Comparison of ENCODE assay signal across 12 mouse cellular contexts in the genomic region with DNA sequence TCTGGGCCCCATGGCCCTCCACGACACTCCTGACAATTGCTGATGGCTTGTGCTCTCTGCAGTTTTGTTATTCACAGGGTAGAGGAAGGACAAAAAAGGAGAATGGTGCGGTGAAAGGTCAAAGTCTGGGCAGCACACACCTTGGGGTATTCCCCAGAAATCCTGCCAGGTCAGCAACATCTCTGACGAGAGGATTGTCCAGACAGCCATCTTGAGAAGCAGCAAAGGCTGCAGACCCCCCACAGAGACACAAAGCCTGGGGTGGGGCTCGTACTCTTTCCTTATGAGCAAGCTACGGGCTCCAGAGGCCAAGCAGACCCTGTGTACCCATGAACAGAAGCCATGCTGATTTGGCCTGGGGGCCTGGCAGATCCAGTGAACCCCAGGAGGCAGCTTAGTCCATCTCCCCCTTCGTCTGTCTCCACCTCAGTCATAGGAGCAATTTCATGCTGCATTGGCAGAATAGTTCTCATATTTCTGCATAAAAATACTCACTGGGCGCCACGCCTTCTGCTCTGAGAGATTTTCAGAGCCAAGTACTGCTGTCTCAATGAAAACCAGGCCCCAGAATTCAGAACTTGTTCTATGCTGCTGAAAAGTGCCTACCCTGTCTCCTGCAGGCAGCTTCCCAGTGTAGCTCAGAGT. TPM values are rescaled to one million over a fixed set of nuclear protein-coding genes. Genes with fewer than 3 reads are reported as not detected.
DNase-seq lines count a peak whose midpoint lies in the region; ATAC-seq lines count a peak whose summit lies in the region.
"Had no signal": no experiment of that assay in that cellular context is flagged by ENCODE, and none has a peak within 500 bp of the region (broad histone marks: within the 10 kb centered on the region; RNA-seq: fewer than 3 reads in every experiment).

No protein-coding gene starts in this region.

- WGBS in forebrain, embryonic 15.5 days, result 64% methylated on average over 8 of the region's 8 CpGs
- WGBS in forebrain, embryonic 13.5 days, result 63% methylated on average over 8 of the region's 8 CpGs
- 58% methylated on average over 8 of the region's 8 CpGs for WGBS in limb, embryonic 12.5 days
- WGBS in limb, embryonic 10.5 days, result 77% methylated on average over 8 of the region's 8 CpGs
- WGBS in embryonic facial prominence, embryonic 12.5 days, result 49% methylated on average over 8 of the region's 8 CpGs
- WGBS in midbrain, embryonic 15.5 days, result 57% methylated on average over 8 of the region's 8 CpGs
- 68% methylated on average over 8 of the region's 8 CpGs for WGBS in liver, embryonic 12.5 days (ENCODE audit: insufficient replicate concordance)

- DNase-seq in limb, embryonic 10.5 days (ENCODE audit: low spot score), result no peak
- peak; percentile 41 for DNase-seq in lung, postnatal 25 days (ENCODE audit: low spot score)
- DNase-seq: cerebellum, postnatal 25 days; kidney, adult 11 months; thymus, postnatal 36 days had no signal

- no peak overlapping the region for H3K4me2 ChIP-seq in forebrain, embryonic 15.5 days (replicated peaks)
- H3K4me2 ChIP-seq in forebrain, embryonic 13.5 days, result no peak overlapping the region
- no peak overlapping the region for H3K4me2 ChIP-seq in limb, embryonic 12.5 days
- no peak overlapping the region for H3K4me2 ChIP-seq in embryonic facial prominence, embryonic 12.5 days (replicated peaks)
- H3K4me2 ChIP-seq in midbrain, embryonic 15.5 days, result no peak overlapping the region
- no peak overlapping the region for H3K4me2 ChIP-seq in liver, embryonic 12.5 days

- no peak for ATAC-seq in forebrain, embryonic 15.5 days (replicated peaks)
- no peak for ATAC-seq in forebrain, embryonic 13.5 days
- ATAC-seq in limb, embryonic 12.5 days (ENCODE audit: insufficient number of reproducible peaks, insufficient read depth, low FRiP score, low TSS enrichment, low read depth), result no peak
- ATAC-seq in embryonic facial prominence, embryonic 12.5 days (ENCODE audit: insufficient number of reproducible peaks, insufficient read depth, low FRiP score, low TSS enrichment), result no peak
- no peak for ATAC-seq in midbrain, embryonic 15.5 days (replicated peaks)
- no peak for ATAC-seq in liver, embryonic 12.5 days

- no peaks in the 10 kb centered on the region for H3K9me3 ChIP-seq in forebrain, embryonic 15.5 days
- no peaks in the 10 kb centered on the region for H3K9me3 ChIP-seq in forebrain, embryonic 13.5 days (replicated peaks)
- H3K9me3 ChIP-seq in limb, embryonic 12.5 days, result peaks cover 5% of the 10 kb centered on the region
- no peaks in the 10 kb centered on the region for H3K9me3 ChIP-seq in limb, embryonic 10.5 days (replicated peaks)
- H3K9me3 ChIP-seq in embryonic facial prominence, embryonic 12.5 days, result no peaks in the 10 kb centered on the region
- no peaks in the 10 kb centered on the region for H3K9me3 ChIP-seq in midbrain, embryonic 15.5 days
- no peaks in the 10 kb centered on the region for H3K9me3 ChIP-seq in liver, embryonic 12.5 days (replicated peaks)
- H3K9me3 ChIP-seq: megakaryocyte, embryonic 14.5 days had no signal

- H3K27me3 ChIP-seq in forebrain, embryonic 15.5 days, result no peaks in the 10 kb centered on the region
- no peaks in the 10 kb centered on the region for H3K27me3 ChIP-seq in forebrain, embryonic 13.5 days
- H3K27me3 ChIP-seq in limb, embryonic 12.5 days, result no peaks in the 10 kb centered on the region
- no peaks in the 10 kb centered on the region for H3K27me3 ChIP-seq in limb, embryonic 10.5 days (ENCODE audit: low read depth, poor library complexity, severe bottlenecking)
- H3K27me3 ChIP-seq in embryonic facial prominence, embryonic 12.5 days, result no peaks in the 10 kb centered on the region
- H3K27me3 ChIP-seq in midbrain, embryonic 15.5 days (replicated peaks), result no peaks in the 10 kb centered on the region
- no peaks in the 10 kb centered on the region for H3K27me3 ChIP-seq in liver, embryonic 12.5 days (replicated peaks)

- no peak overlapping the region for H3K4me3 ChIP-seq in forebrain, embryonic 15.5 days
- H3K4me3 ChIP-seq in forebrain, embryonic 13.5 days, result no peak overlapping the region
- no peak overlapping the region for H3K4me3 ChIP-seq in limb, embryonic 12.5 days (replicated peaks)
- no peak overlapping the region for H3K4me3 ChIP-seq in limb, embryonic 10.5 days
- H3K4me3 ChIP-seq in embryonic facial prominence, embryonic 12.5 days, result no peak overlapping the region
- H3K4me3 ChIP-seq in midbrain, embryonic 15.5 days, result no peak overlapping the region
- no peak overlapping the region for H3K4me3 ChIP-seq in liver, embryonic 12.5 days
- H3K4me3 ChIP-seq: megakaryocyte, embryonic 14.5 days had no signal

- H3K27ac ChIP-seq in forebrain, embryonic 15.5 days (replicated peaks), result peak overlapping the region; percentile 3; the same call in 1 of the 2 replicates
- no peak overlapping the region for H3K27ac ChIP-seq in forebrain, embryonic 13.5 days
- H3K27ac ChIP-seq in limb, embryonic 12.5 days, result peak overlapping the region; percentile 60
- H3K27ac ChIP-seq in limb, embryonic 10.5 days, result no peak overlapping the region
- H3K27ac ChIP-seq in embryonic facial prominence, embryonic 12.5 days, result peak overlapping the region; percentile 69
- H3K27ac ChIP-seq in midbrain, embryonic 15.5 days, result no peak overlapping the region
- H3K27ac ChIP-seq in liver, embryonic 12.5 days, result no peak overlapping the region

- peaks cover 13% of the 10 kb centered on the region for H3K4me1 ChIP-seq in forebrain, embryonic 15.5 days
- H3K4me1 ChIP-seq in forebrain, embryonic 13.5 days, result peaks cover 15% of the 10 kb centered on the region
- H3K4me1 ChIP-seq in limb, embryonic 12.5 days (replicated peaks), result peaks cover 33% of the 10 kb centered on the region
- peaks cover 42% of the 10 kb centered on the region for H3K4me1 ChIP-seq in limb, embryonic 10.5 days
- H3K4me1 ChIP-seq in embryonic facial prominence, embryonic 12.5 days, result peaks cover 14% of the 10 kb centered on the region
- 0 out of 2 replicates have a peak, but pooled peaks cover 3% of the 10 kb centered on the region for H3K4me1 ChIP-seq in midbrain, embryonic 15.5 days
- peaks cover 28% of the 10 kb centered on the region for H3K4me1 ChIP-seq in liver, embryonic 12.5 days

- H3K9ac ChIP-seq in forebrain, embryonic 15.5 days (replicated peaks), result no peak overlapping the region
- H3K9ac ChIP-seq in forebrain, embryonic 13.5 days, result no peak overlapping the region
- H3K9ac ChIP-seq in limb, embryonic 12.5 days (replicated peaks), result no peak overlapping the region; the same call in 1 of the 2 replicates
- H3K9ac ChIP-seq in embryonic facial prominence, embryonic 12.5 days, result no peak overlapping the region
- no peak overlapping the region for H3K9ac ChIP-seq in midbrain, embryonic 15.5 days
- H3K9ac ChIP-seq in liver, embryonic 12.5 days, result no peak overlapping the region

- H3K36me3 ChIP-seq in forebrain, embryonic 15.5 days, result no peaks in the 10 kb centered on the region
- no peaks in the 10 kb centered on the region for H3K36me3 ChIP-seq in forebrain, embryonic 13.5 days (ENCODE audit: poor library complexity, severe bottlenecking)
- no peaks in the 10 kb centered on the region for H3K36me3 ChIP-seq in limb, embryonic 12.5 days
- H3K36me3 ChIP-seq in limb, embryonic 10.5 days, result no peaks in the 10 kb centered on the region
- H3K36me3 ChIP-seq in embryonic facial prominence, embryonic 12.5 days, result no peaks in the 10 kb centered on the region
- H3K36me3 ChIP-seq in midbrain, embryonic 15.5 days (replicated peaks), result no peaks in the 10 kb centered on the region
- no peaks in the 10 kb centered on the region for H3K36me3 ChIP-seq in liver, embryonic 12.5 days

RNA-seq across cellular contexts. Expression of a gene that starts 27.5 kb away (rescaled TPM):
- 8.8 and 8.9 TPM in 2 replicates for polyA plus RNA-seq in forebrain, embryonic 15.5 days (2015; fragmentation: Nextera tagmentation; extraction: Ambion mirVana)
- 7.4 and 9.4 TPM in 2 replicates for polyA plus RNA-seq in forebrain, embryonic 13.5 days (2015; fragmentation: Nextera tagmentation; extraction: Ambion mirVana)
- polyA plus RNA-seq in limb, embryonic 12.5 days (2016; fragmentation: Nextera tagmentation; extraction: Ambion mirVana), result 5.2 and 6.9 TPM in 2 replicates
- 3.5 and 6.5 TPM in 2 replicates for polyA plus RNA-seq in limb, embryonic 10.5 days (2016; fragmentation: Nextera tagmentation; extraction: Ambion mirVana)
- polyA plus RNA-seq in embryonic facial prominence, embryonic 12.5 days (2016; fragmentation: Nextera tagmentation; extraction: Ambion mirVana), result 5.1 and 7.7 TPM in 2 replicates
- polyA plus RNA-seq in midbrain, embryonic 15.5 days (2015; fragmentation: Nextera tagmentation; extraction: Ambion mirVana), result 8.2 and 8.9 TPM in 2 replicates
- 2.0 and 2.1 TPM in 2 replicates for polyA plus RNA-seq in liver, embryonic 12.5 days (2016; fragmentation: Nextera tagmentation; extraction: Ambion mirVana)

RNA-seq across cellular contexts. Expression of a gene that starts 27.7 kb away (rescaled TPM):
- 127 TPM in 2 replicates for polyA plus RNA-seq in forebrain, embryonic 15.5 days (2015; fragmentation: Nextera tagmentation; extraction: Ambion mirVana)
- 125 and 130 TPM in 2 replicates for polyA plus RNA-seq in forebrain, embryonic 13.5 days (2015; fragmentation: Nextera tagmentation; extraction: Ambion mirVana)
- 136 and 141 TPM in 2 replicates for polyA plus RNA-seq in limb, embryonic 12.5 days (2016; fragmentation: Nextera tagmentation; extraction: Ambion mirVana)
- 133 and 142 TPM in 2 replicates for polyA plus RNA-seq in limb, embryonic 10.5 days (2016; fragmentation: Nextera tagmentation; extraction: Ambion mirVana)
- polyA plus RNA-seq in embryonic facial prominence, embryonic 12.5 days (2016; fragmentation: Nextera tagmentation; extraction: Ambion mirVana), result 139 and 143 TPM in 2 replicates
- polyA plus RNA-seq in midbrain, embryonic 15.5 days (2015; fragmentation: Nextera tagmentation; extraction: Ambion mirVana), result 111 and 115 TPM in 2 replicates
- polyA plus RNA-seq in liver, embryonic 12.5 days (2016; fragmentation: Nextera tagmentation; extraction: Ambion mirVana), result 107 and 109 TPM in 2 replicates

RNA-seq across cellular contexts. Expression of a gene that starts 47.1 kb away (rescaled TPM):
- 22.0 and 23.5 TPM in 2 replicates for polyA plus RNA-seq in forebrain, embryonic 15.5 days (2015; fragmentation: Nextera tagmentation; extraction: Ambion mirVana)
- 18.5 and 22.8 TPM in 2 replicates for polyA plus RNA-seq in forebrain, embryonic 13.5 days (2015; fragmentation: Nextera tagmentation; extraction: Ambion mirVana)
- polyA plus RNA-seq in limb, embryonic 12.5 days (2016; fragmentation: Nextera tagmentation; extraction: Ambion mirVana), result 20.8 and 21.9 TPM in 2 replicates
- 23.8 and 26.0 TPM in 2 replicates for polyA plus RNA-seq in limb, embryonic 10.5 days (2016; fragmentation: Nextera tagmentation; extraction: Ambion mirVana)
- 23.3 and 23.7 TPM in 2 replicates for polyA plus RNA-seq in embryonic facial prominence, embryonic 12.5 days (2016; fragmentation: Nextera tagmentation; extraction: Ambion mirVana)
- polyA plus RNA-seq in midbrain, embryonic 15.5 days (2015; fragmentation: Nextera tagmentation; extraction: Ambion mirVana), result 21.9 and 22.7 TPM in 2 replicates
- 10.3 TPM in 2 replicates for polyA plus RNA-seq in liver, embryonic 12.5 days (2016; fragmentation: Nextera tagmentation; extraction: Ambion mirVana)

RNA-seq across cellular contexts. Expression of a gene that starts 57.3 kb away (rescaled TPM):
- 10.0 and 12.7 TPM in 2 replicates for polyA plus RNA-seq in forebrain, embryonic 15.5 days (2015; fragmentation: Nextera tagmentation; extraction: Ambion mirVana)
- 5.9 and 6.3 TPM in 2 replicates for polyA plus RNA-seq in forebrain, embryonic 13.5 days (2015; fragmentation: Nextera tagmentation; extraction: Ambion mirVana)
- 2.3 and 3.4 TPM in 2 replicates for polyA plus RNA-seq in limb, embryonic 12.5 days (2016; fragmentation: Nextera tagmentation; extraction: Ambion mirVana)
- polyA plus RNA-seq in limb, embryonic 10.5 days (2016; fragmentation: Nextera tagmentation; extraction: Ambion mirVana), result 1.5 and 1.8 TPM in 2 replicates
- 3.6 and 5.7 TPM in 2 replicates for polyA plus RNA-seq in embryonic facial prominence, embryonic 12.5 days (2016; fragmentation: Nextera tagmentation; extraction: Ambion mirVana)
- 20.1 and 23.0 TPM in 2 replicates for polyA plus RNA-seq in midbrain, embryonic 15.5 days (2015; fragmentation: Nextera tagmentation; extraction: Ambion mirVana)
- polyA plus RNA-seq in liver, embryonic 12.5 days (2016; fragmentation: Nextera tagmentation; extraction: Ambion mirVana), result 0.24 TPM in 1 of 2 replicates, not detected in the other

Comparison
In these comparisons a context has a peak if more than half of its experiments do, and no peak if none do; other contexts are left out.
1. H3K27ac ChIP-seq: peak in forebrain, embryonic 15.5 days (single experiment), limb, embryonic 12.5 days (single experiment) and embryonic facial prominence, embryonic 12.5 days (single experiment); none in forebrain, embryonic 13.5 days (single experiment), limb, embryonic 10.5 days (single experiment), midbrain, embryonic 15.5 days (single experiment) and liver, embryonic 12.5 days (single experiment).